Mouse (Mus musculus) MEL (cell line): Measurements from ENCODE around the gene Fat3. TPM values are rescaled to one million over a fixed set of nuclear protein-coding genes. Genes with fewer than 3 reads are reported as not detected.

Experiments used
- DNase-seq: peaks from one replicate; pipeline ENCODE4 v3.0.0; 2011; ENCODE audit warnings: low read depth, low spot score
- H3K27ac ChIP-seq: 2 replicates; pipeline ENCODE4 v1.5.1; 2012; ENCODE audit warnings: low read depth, mild to moderate bottlenecking, control low read depth, low read length, moderate library complexity; ENCODE audit not compliant: control insufficient read depth
- H3K27me3 ChIP-seq, 2 experiments: fragments of 150-350 bp in 1 of 2; sonication (generic) in 1 of 2; 2 replicates each; pipeline ENCODE4 v1.6.1; 2012; ENCODE audit warnings: low read length in 2 of 2, mild to moderate bottlenecking in 2 of 2, improper control_type of control experiment in 1 of 2, moderate library complexity in 1 of 2; ENCODE audit not compliant: insufficient read depth in 2 of 2, control insufficient read depth in 1 of 2
- H3K36me3 ChIP-seq, 2 experiments: 2 replicates each; pipeline ENCODE4 v1.6.1; 2012 to 2014; ENCODE audit warnings: low read length in 2 of 2, improper control_type of control experiment in 1 of 2, inconsistent platforms in 1 of 2, mild to moderate bottlenecking in 1 of 2; ENCODE audit not compliant: insufficient read depth in 2 of 2, control insufficient read depth in 1 of 2
- H3K4me1 ChIP-seq, 2 experiments: fragments of 150-350 bp in 1 of 2; sonication (generic) in 1 of 2; 2 replicates each; pipeline ENCODE4 v1.6.1; 2012; ENCODE audit warnings: low read length in 2 of 2, improper control_type of control experiment in 1 of 2, mild to moderate bottlenecking in 1 of 2; ENCODE audit not compliant: insufficient read depth in 2 of 2, control insufficient read depth in 1 of 2
- H3K4me3 ChIP-seq, 2 experiments: fragments of 150-350 bp in 1 of 2; sonication (generic) in 1 of 2; 2 replicates each; pipeline ENCODE4 v1.5.1; 2012; ENCODE audit warnings: low read depth in 2 of 2, low read length in 2 of 2, mild to moderate bottlenecking in 2 of 2, moderate library complexity in 2 of 2, control low read depth in 1 of 2, improper control_type of control experiment in 1 of 2; ENCODE audit not compliant: control insufficient read depth in 1 of 2, insufficient read depth in 1 of 2
- H3K79me2 ChIP-seq: 2 replicates; pipeline ENCODE4 v1.6.1; 2012; ENCODE audit warnings: mild to moderate bottlenecking, low read length, moderate library complexity; ENCODE audit not compliant: control insufficient read depth, poor library complexity, insufficient read depth
- H3K9ac ChIP-seq: 2 replicates; pipeline ENCODE4 v1.6.1; 2012; ENCODE audit warnings: low read depth, mild to moderate bottlenecking, control low read depth, low read length, moderate library complexity; ENCODE audit not compliant: control insufficient read depth, poor library complexity, severe bottlenecking
- H3K9me3 ChIP-seq: fragments of 150-350 bp; sonication (generic); replicated peaks from 2 replicates; pipeline ENCODE4 v1.6.1; 2012; ENCODE audit warnings: mild to moderate bottlenecking, low read length, improper control_type of control experiment, moderate library complexity; ENCODE audit not compliant: insufficient read depth
- BHLHE40 ChIP-seq: IDR thresholded peaks from 2 replicates; pipeline ENCODE4 v1.6.1; 2012; ENCODE audit warnings: low read depth, mild to moderate bottlenecking, inconsistent platforms, low read length, improper control_type of control experiment, borderline replicate concordance
- CHD1 ChIP-seq: IDR thresholded peaks from 2 replicates; pipeline ENCODE4 v1.6.1; 2012; ENCODE audit warnings: low read depth, mild to moderate bottlenecking, inconsistent platforms, low read length, improper control_type of control experiment
- ELF1 ChIP-seq: IDR thresholded peaks from 2 replicates; pipeline ENCODE4 v1.6.1; 2014; ENCODE audit warnings: low read depth, mild to moderate bottlenecking, inconsistent platforms, low read length, improper control_type of control experiment, moderate library complexity
- GABPA ChIP-seq: IDR thresholded peaks from 2 replicates; pipeline ENCODE4 v1.6.1; 2012; ENCODE audit warnings: low read depth, mild to moderate bottlenecking, inconsistent platforms, low read length, improper control_type of control experiment, moderate library complexity
- GATA1 ChIP-seq: IDR thresholded peaks from 2 replicates; pipeline ENCODE4 v1.6.1; 2011; ENCODE audit warnings: low read depth, low read length, improper control_type of control experiment
- HCFC1 ChIP-seq: IDR thresholded peaks from 2 replicates; pipeline ENCODE4 v1.6.1; 2012; ENCODE audit warnings: low read depth, mild to moderate bottlenecking, inconsistent platforms, low read length, improper control_type of control experiment, moderate library complexity
- JUND ChIP-seq: IDR thresholded peaks from 2 replicates; pipeline ENCODE4 v1.6.1; 2011; ENCODE audit warnings: low read depth, mild to moderate bottlenecking, improper control_type of control experiment, low read length
- MAFK ChIP-seq: IDR thresholded peaks from 2 replicates; pipeline ENCODE4 v1.6.1; 2011; ENCODE audit warnings: low read depth, mild to moderate bottlenecking, low read length, improper control_type of control experiment, borderline replicate concordance
- MAZ ChIP-seq: IDR thresholded peaks from 2 replicates; pipeline ENCODE4 v1.6.1; 2012; ENCODE audit warnings: low read depth, mild to moderate bottlenecking, inconsistent platforms, low read length, improper control_type of control experiment
- MEF2A ChIP-seq: IDR thresholded peaks from 2 replicates; pipeline ENCODE4 v1.6.1; 2014; ENCODE audit warnings: low read depth, mild to moderate bottlenecking, inconsistent platforms, low read length, improper control_type of control experiment; ENCODE audit not compliant: poor library complexity, insufficient replicate concordance, severe bottlenecking; ENCODE audit errors: extremely low read depth
- MYC ChIP-seq: IDR thresholded peaks from 2 replicates; pipeline ENCODE4 v1.6.1; 2011; ENCODE audit warnings: low read depth, mild to moderate bottlenecking, low read length, improper control_type of control experiment, moderate library complexity
- POLR2A ChIP-seq, 2 experiments: IDR thresholded peaks; 2 replicates each; pipeline ENCODE4 v1.6.1; 2011 to 2012; ENCODE audit warnings: low read length in 2 of 2, mild to moderate bottlenecking in 2 of 2, control low read depth in 1 of 2, improper control_type of control experiment in 1 of 2, low read depth in 1 of 2, moderate library complexity in 1 of 2; ENCODE audit not compliant: control insufficient read depth in 1 of 2, insufficient read depth in 1 of 2, poor library complexity in 1 of 2
- POLR2AphosphoS5 ChIP-seq: IDR thresholded peaks from 2 replicates; pipeline ENCODE4 v1.6.1; 2012; ENCODE audit warnings: low read depth, borderline replicate concordance, mild to moderate bottlenecking, inconsistent platforms, low read length, moderate library complexity, mixed read lengths
- RCOR1 ChIP-seq: IDR thresholded peaks from 2 replicates; pipeline ENCODE4 v1.6.1; 2012; ENCODE audit warnings: low read depth, mild to moderate bottlenecking, inconsistent platforms, low read length, improper control_type of control experiment
- SIN3A ChIP-seq: IDR thresholded peaks from 2 replicates; pipeline ENCODE4 v1.6.1; 2012; ENCODE audit warnings: low read length, improper control_type of control experiment, inconsistent platforms
- TAL1 ChIP-seq: IDR thresholded peaks from 2 replicates; pipeline ENCODE4 v1.6.1; 2012; ENCODE audit warnings: mild to moderate bottlenecking, inconsistent platforms, low read length, moderate library complexity, mixed read lengths
- TCF12 ChIP-seq: IDR thresholded peaks from 2 replicates; pipeline ENCODE4 v1.6.1; 2014; ENCODE audit warnings: low read depth, mild to moderate bottlenecking, inconsistent platforms, low read length, improper control_type of control experiment, moderate library complexity
- ZC3H11A ChIP-seq: IDR thresholded peaks from 2 replicates; pipeline ENCODE4 v1.6.1; 2012; ENCODE audit warnings: low read depth, mild to moderate bottlenecking, inconsistent platforms, low read length, improper control_type of control experiment
- ZKSCAN1 ChIP-seq: IDR thresholded peaks from 2 replicates; pipeline ENCODE4 v1.6.1; 2012; ENCODE audit warnings: low read depth, mild to moderate bottlenecking, inconsistent platforms, low read length, improper control_type of control experiment, moderate library complexity
- ZNF384 ChIP-seq: IDR thresholded peaks from 2 replicates; pipeline ENCODE4 v1.6.1; 2012; ENCODE audit warnings: low read depth, mild to moderate bottlenecking, inconsistent platforms, low read length, improper control_type of control experiment
- polyA plus RNA-seq, 2 experiments: library from polyadenylated mRNA; stranded (reverse) in 1 of 2; unstranded in 1 of 2; fragments of >175 nt in 1 of 2; fragments of >200 nt in 1 of 2; gene quantifications; 2 replicates each; pipeline versions ENCODE4 v1.2.1 to v1.2.4; 2012; ENCODE audit warnings: low replicate concordance in 2 of 2, low read depth in 1 of 2; ENCODE audit not compliant: insufficient read length in 2 of 2, insufficient read depth in 1 of 2, missing spikeins in 1 of 2
- total RNA-seq: library from RNA; depleted of rRNA; stranded (reverse); fragments of 300-350 nt; gene quantifications from 2 replicates; pipeline ENCODE4 v1.2.3, GENCODE M21; 2012

Fat3 gene
- total and polyA plus RNA-seq, 3 experiments: 1.5 to 1.8 TPM; not detected in 1

DNA sequence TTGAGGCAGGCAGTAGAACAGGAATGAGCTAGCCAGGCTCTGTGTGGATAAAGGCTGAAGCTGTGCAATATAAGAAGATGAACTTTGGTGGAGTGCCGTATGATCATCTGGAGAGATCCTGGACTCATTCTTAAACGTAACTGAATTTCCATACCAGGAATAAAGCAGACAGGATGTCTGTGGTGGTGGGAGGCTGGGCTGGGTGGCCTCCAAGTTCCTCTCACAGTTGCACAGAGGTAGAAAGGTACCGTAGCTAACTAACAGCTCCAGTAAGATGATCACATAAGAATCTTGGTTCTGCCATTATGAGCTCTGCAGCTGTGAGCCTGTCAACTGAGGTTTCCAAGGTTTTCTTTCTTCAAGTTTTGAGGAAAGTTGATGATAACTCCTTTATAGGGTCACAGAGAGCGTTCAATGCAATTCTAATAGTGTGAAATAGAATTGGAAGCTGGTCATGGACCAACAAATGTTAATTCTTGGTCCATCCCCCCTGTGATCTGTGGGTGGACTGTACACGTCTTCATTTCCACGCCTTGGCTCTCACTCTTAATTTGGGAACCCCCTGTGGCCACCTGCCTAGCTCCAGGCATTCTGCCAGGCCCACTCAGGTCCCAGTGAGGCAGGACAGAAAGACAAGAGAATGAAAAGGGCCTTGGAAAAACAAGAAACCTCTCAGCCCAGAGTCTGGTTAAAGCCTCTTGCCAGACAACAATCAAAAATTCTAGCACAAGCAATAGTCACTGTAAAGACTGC is 547.3 kb downstream of the Fat3 start:
- H3K27me3 ChIP-seq: no peaks in the 10 kb centered on the region
- no peak for DNase-seq
- H3K79me2 ChIP-seq: no peaks in the 10 kb centered on the region
- TF ChIP-seq JUND (no peak), POLR2A (IDR thresholded peaks at IDR 0.05; ENCODE audit: control insufficient read depth in 1 of 2, insufficient read depth in 1 of 2, low read depth in 1 of 2, low read length in 2 of 2, poor library complexity in 1 of 2) (no peak), MEF2A (no peak), CHD1 (no peak), RCOR1 (no peak), MAZ (no peak), ZNF384 (no peak), MYC (no peak), SIN3A (no peak)
- peaks cover 0 to 23% of the 10 kb centered on the region in 2 experiments; a peak in 2 of 4 replicates for H3K36me3 ChIP-seq
- H3K9me3 ChIP-seq: no peaks in the 10 kb centered on the region
- no peak overlapping the region for H3K9ac ChIP-seq
- H3K27ac ChIP-seq: no peak overlapping the region; the same call in 1 of the 2 replicates
- peaks cover 18 to 19% of the 10 kb centered on the region in 2 experiments for H3K4me1 ChIP-seq
- no peak overlapping the region for H3K4me3 ChIP-seq

DNA sequence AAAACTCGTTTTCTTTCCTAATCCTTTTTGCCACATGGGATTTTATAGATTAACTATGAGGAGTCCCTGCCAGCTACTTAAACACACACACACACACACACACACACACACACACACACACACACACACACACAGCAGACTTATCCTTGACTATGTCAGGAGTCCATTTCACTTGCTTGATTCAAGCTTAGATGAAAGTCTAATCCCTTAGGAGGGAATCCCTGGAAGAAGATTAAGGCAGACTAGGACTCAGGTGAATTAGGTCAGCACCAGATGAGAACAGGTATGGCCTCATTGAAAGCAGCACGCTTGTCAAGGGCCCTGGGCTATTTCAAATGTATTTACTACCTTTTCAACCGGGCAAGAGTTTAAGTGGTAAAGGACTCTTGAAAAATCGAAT is 553.0 kb downstream of the Fat3 start:
- Histone ChIP-seq H3K27me3 (no peaks in the 10 kb centered on the region), H3K79me2 (no peaks in the 10 kb centered on the region), H3K4me1 (peaks cover 14 to 15% of the 10 kb centered on the region in 2 experiments), H3K27ac (no peak overlapping the region), H3K4me3 (no peak overlapping the region), H3K36me3 (peaks cover 0 to 27% of the 10 kb centered on the region in 2 experiments; a peak in 2 of 4 replicates), H3K9ac (no peak overlapping the region), H3K9me3 (no peaks in the 10 kb centered on the region)
- DNase-seq: no peak
- TF ChIP-seq POLR2AphosphoS5 (no peak), MAFK (no peak), ELF1 (no peak), GABPA (no peak), TAL1 (no peak), JUND (no peak), ZKSCAN1 (no peak), ZC3H11A (no peak), RCOR1 (no peak), BHLHE40 (no peak), HCFC1 (no peak), TCF12 (no peak), GATA1 (no peak), MAZ (no peak)
